Mouse (Mus musculus): ENCODE measurements around the gene Lce3f. TPM values are rescaled to one million over a fixed set of nuclear protein-coding genes. Genes with fewer than 3 reads are reported as not detected.
A peak's percentile ranks its signal among the peaks of the same experiment; 100 is the strongest.

Lce3f gene
- polyA plus RNA-seq (2016; fragmentation: Nextera tagmentation; extraction: Ambion mirVana), result not detected in 2 replicates

DNA sequence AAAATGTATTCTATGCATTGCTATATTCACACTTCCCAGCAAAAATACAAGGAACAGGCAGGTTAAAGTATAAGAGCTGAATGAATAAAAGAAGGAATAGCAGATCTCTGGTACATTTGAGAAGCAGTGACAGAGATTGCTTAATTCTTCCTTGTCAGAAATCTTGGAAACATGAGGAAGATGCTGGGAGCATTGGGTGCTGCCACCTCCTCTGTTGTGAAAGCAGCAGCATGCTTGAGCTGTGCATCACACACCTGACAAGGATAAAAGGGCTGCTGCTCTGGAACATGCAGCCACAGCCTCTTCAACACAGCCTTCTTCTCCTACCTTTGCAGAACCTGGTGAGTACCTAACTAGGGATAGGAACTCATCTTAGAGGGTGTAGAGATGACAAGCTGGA, at the start of gene Lce3f:
Gene Lce3f, plus strand, starts transcription at position 301 of the 400 bp plus-strand sequence.
- H3K4me3 ChIP-seq, result no peak within 1 kb of the TSS
- no peaks in the 10 kb centered on the region for H3K9me3 ChIP-seq
- ATAC-seq (ENCODE audit: insufficient number of reproducible peaks, insufficient read depth, low FRiP score, low TSS enrichment), result no peak
- H3K9ac ChIP-seq, result no peak within 1 kb of the TSS
- no peaks in the 10 kb centered on the region for H3K36me3 ChIP-seq
- no peaks in the 10 kb centered on the region for H3K4me1 ChIP-seq
- no peak within 1 kb of the TSS for H3K4me2 ChIP-seq (replicated peaks)
- no peak within 1 kb of the TSS for H3K27ac ChIP-seq
- H3K27me3 ChIP-seq, result no peaks in the 10 kb centered on the region

DNA sequence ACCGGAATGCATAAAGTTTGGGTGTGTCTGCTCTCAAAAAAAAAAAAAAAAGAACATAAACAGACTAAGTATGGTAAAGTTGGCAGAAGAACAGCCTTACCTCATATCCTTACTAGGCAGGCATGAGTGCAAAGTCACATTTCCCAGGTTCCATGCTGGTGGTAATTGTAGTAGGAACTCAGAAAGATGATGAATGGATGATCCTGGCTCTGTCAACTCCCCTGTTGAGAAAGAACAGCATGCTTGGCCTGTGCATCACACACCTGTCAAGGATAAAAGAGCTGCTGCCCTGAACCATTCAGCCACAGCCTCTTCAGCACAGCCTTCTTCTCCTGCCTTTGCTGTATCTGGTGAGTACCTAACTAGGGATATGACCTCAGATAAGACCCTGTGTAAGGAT, 47.8 kb upstream of the Lce3f start, which contains the start of gene Lce3c:
Gene Lce3c, plus strand, starts transcription at position 301 of the 400 bp plus-strand sequence.
- Histone ChIP-seq H3K27ac (no peak within 1 kb of the TSS), H3K36me3 (no peaks in the 10 kb centered on the region), H3K4me1 (no peaks in the 10 kb centered on the region), H3K9ac (no peak within 1 kb of the TSS), H3K4me2 (replicated peaks) (no peak within 1 kb of the TSS), H3K27me3 (no peaks in the 10 kb centered on the region), H3K4me3 (no peak within 1 kb of the TSS), H3K9me3 (no peaks in the 10 kb centered on the region)
- no peak for ATAC-seq (ENCODE audit: insufficient number of reproducible peaks, insufficient read depth, low FRiP score, low TSS enrichment)
- 73% methylated on average over 1 of the region's 1 CpGs for WGBS

DNA sequence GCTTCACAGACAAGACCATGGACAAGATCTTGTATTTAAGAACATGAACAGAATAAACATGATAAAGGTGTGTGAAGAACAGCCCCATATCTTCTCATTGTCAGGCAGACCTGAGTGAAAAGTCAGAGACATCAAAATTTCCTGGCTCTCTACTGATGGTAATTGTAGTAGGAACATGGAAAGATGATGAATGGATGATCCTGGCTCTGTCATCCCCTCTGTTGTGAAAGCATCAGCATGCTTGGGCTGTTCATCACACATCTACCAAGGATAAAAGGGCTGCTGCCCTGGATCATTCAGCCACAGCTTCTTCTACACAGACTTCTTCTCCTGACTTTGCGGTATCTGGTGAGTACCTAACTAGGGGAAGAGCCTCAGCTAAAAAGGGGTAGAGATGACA, 34.9 kb upstream of the Lce3f start, which contains the start of gene Lce3d:
Gene Lce3d, plus strand, starts transcription at position 301 of the 400 bp plus-strand sequence.
- 96% methylated on average over 1 of the region's 1 CpGs for WGBS
- H3K9me3 ChIP-seq, result no peaks in the 10 kb centered on the region
- no peak for ATAC-seq (ENCODE audit: insufficient number of reproducible peaks, insufficient read depth, low FRiP score, low TSS enrichment)

DNA sequence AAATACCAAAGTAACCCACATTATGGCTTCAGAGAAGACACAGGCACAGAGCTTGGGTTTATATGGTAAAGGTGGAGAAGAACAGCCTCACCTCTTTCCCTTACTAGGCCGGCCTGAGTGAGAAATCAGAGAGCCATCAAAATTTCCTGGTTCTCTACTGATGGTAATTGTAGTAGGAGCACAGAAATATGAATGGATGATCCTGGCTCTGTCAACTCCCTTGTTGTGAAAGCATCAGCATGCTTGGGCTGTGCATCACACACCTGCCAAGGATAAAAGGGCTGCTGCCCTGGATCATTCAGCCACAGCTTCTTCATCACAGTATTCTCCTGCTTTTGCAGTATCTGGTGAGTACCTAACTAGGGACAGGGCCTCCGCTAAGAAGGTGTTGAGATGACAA, 25.3 kb upstream of the Lce3f start, which contains the start of gene Lce3e:
Gene Lce3e, plus strand, starts transcription at position 301 of the 400 bp plus-strand sequence.
- Histone ChIP-seq H3K4me2 (replicated peaks) (no peak within 1 kb of the TSS), H3K9me3 (no peaks in the 10 kb centered on the region), H3K4me3 (no peak within 1 kb of the TSS), H3K4me1 (no peaks in the 10 kb centered on the region), H3K27me3 (no peaks in the 10 kb centered on the region), H3K27ac (no peak within 1 kb of the TSS), H3K9ac (no peak within 1 kb of the TSS), H3K36me3 (no peaks in the 10 kb centered on the region)
- WGBS, result 90% methylated on average over 2 of the region's 2 CpGs
- no peak for ATAC-seq (ENCODE audit: insufficient number of reproducible peaks, insufficient read depth, low FRiP score, low TSS enrichment)

More for the DNA sequence above, 34.9 kb upstream of the Lce3f start, which contains the start of gene Lce3d:
- H3K36me3 ChIP-seq, result no peaks in the 10 kb centered on the region
- H3K4me3 ChIP-seq, result no peak within 1 kb of the TSS
- H3K27ac ChIP-seq, result no peak within 1 kb of the TSS
- H3K9ac ChIP-seq, result no peak within 1 kb of the TSS
- no peaks in the 10 kb centered on the region for H3K27me3 ChIP-seq
- H3K4me2 ChIP-seq (replicated peaks), result no peak within 1 kb of the TSS
- no peaks in the 10 kb centered on the region for H3K4me1 ChIP-seq

DNA sequence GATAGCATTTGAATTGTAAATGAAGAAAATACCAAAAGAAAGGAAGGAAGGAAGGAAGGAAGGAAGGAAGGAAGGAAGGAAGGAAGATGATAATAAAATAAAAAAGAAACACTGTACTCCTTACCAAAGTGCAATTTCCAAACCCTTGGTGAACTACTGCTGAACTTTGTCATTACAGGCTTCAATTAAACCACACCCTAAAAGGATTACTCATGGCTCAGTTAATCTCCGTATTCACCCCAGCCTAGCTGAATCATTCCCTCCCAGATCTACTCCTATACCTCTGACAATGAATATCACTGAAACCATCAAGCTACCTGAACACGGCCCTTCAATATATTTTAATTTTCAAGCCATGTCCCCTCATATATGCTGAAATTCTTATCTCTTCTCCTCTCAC, 13.5 kb upstream of the Lce3f start:
- H3K4me3 ChIP-seq, result no peak overlapping the region
- H3K4me2 ChIP-seq (replicated peaks), result no peak overlapping the region
- H3K9ac ChIP-seq, result no peak overlapping the region
- no peaks in the 10 kb centered on the region for H3K36me3 ChIP-seq
- no peaks in the 10 kb centered on the region for H3K9me3 ChIP-seq
- 78% methylated on average over 2 of the region's 2 CpGs for WGBS
- H3K27me3 ChIP-seq, result no peaks in the 10 kb centered on the region
- no peaks in the 10 kb centered on the region for H3K4me1 ChIP-seq
- H3K27ac ChIP-seq, result no peak overlapping the region
- ATAC-seq (ENCODE audit: insufficient number of reproducible peaks, insufficient read depth, low FRiP score, low TSS enrichment), result no peak

DNA sequence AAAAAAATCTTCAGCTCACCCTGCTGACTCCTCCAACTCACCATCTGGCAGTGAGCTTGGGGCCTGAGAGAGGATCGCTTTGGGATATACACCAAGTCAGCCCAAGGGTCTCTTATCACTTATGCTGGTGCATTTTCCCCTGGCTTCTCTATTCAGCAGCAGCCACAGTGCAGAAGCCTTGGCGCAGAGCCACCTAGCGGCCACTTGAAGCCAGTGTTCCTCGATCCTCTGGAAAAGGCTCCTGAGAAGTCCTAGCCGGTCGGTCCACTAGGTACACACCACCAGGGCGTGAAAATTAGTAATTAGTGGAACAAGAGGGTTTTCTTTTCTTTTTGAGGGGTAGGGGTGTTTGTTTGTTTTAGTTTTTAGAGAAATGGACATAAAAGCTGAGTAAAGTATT, 6.7 kb downstream of the Lce3f start:
- ATAC-seq (ENCODE audit: insufficient number of reproducible peaks, insufficient read depth, low FRiP score, low TSS enrichment), result 0 out of 2 replicates have a peak, but pooled peaks have one; percentile 47
- Histone ChIP-seq H3K36me3 (no peaks in the 10 kb centered on the region), H3K9ac (no peak overlapping the region), H3K27me3 (no peaks in the 10 kb centered on the region), H3K27ac (no peak overlapping the region), H3K9me3 (no peaks in the 10 kb centered on the region), H3K4me3 (no peak overlapping the region), H3K4me2 (replicated peaks) (no peak overlapping the region), H3K4me1 (no peaks in the 10 kb centered on the region)
- WGBS, result 4% methylated on average over 7 of the region's 7 CpGs

DNA sequence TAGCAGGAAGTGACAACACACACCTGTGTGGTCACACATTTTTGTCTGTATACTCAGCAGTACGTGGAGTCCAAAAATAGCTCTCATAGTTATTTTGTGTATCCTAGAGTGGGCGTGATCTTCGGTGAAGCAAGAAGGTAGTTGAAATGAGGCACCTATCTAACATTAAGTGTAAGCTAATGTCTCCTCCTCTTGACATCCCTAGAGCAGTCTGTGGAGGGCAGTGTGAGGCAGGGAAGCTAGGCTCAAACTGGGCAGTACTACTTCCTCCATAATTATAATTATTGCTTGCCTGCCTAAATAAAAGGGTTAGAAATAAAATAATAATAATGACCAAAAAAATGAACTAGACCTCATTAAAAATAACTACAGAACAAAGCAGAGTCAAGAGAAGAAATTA, 8.6 kb downstream of the Lce3f start:
- Histone ChIP-seq H3K27me3 (no peaks in the 10 kb centered on the region), H3K27ac (no peak overlapping the region), H3K36me3 (no peaks in the 10 kb centered on the region), H3K4me3 (no peak overlapping the region), H3K9ac (no peak overlapping the region), H3K4me1 (no peaks in the 10 kb centered on the region), H3K9me3 (no peaks in the 10 kb centered on the region), H3K4me2 (replicated peaks) (no peak overlapping the region)
- WGBS, result 83% methylated on average over 3 of the region's 3 CpGs
- no peak for ATAC-seq (ENCODE audit: insufficient number of reproducible peaks, insufficient read depth, low FRiP score, low TSS enrichment)

DNA sequence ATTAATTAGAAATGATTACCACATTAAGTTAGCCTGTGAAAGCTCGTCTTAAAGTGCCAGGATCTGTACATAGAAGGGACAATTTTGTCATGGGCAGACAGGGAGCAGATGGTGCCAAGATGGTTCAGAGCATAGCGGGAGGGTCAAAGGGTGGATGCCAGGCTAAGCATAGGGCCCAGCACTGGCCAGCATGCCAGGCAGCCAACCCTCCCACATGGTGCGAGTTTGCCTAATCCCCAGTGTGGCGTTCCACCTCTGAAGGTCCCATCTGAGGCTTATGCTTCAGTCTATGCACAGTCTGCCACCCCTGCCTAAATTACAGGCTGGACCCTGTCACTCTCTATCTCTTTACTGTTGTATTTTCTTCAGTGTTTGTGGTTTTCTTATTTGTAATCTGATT, 10.8 kb downstream of the Lce3f start:
- no peaks in the 10 kb centered on the region for H3K27me3 ChIP-seq

DNA sequence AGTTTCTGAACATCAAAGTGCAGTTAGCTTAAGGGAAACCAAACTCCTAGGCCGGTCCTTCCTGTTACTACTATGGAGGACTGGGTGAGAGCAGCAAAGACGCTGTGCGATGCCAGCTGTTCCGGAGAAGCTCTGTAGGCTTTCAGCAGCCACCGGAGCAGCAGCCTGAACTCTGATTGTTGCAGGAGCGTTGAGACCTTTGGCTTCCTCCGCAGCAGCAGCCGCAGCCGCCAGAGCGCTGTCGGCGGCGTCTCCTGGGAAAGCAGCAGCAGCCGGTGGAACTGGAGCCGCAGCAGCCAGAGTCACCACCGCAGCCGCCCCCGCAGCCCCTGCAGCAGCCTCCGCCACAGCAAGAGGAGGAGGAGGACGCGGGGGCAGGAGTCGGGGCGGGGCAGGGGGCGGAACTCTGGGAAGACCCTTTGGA, 22.4 kb downstream of the Lce3f start:
- peak; percentile 78 for ATAC-seq (ENCODE audit: insufficient number of reproducible peaks, insufficient read depth, low FRiP score, low TSS enrichment)
- no peaks in the 10 kb centered on the region for H3K9me3 ChIP-seq
- peak overlapping the region; percentile 25; the same call in 1 of the 2 replicates for H3K27ac ChIP-seq
- under 1% methylated on average over 24 of the region's 24 CpGs for whole genome bisulfite sequencing
- H3K27me3 ChIP-seq, result 0 out of 2 replicates have a peak, but pooled peaks cover 6% of the 10 kb centered on the region
- H3K4me2 ChIP-seq (replicated peaks), result peak overlapping the region; percentile 68
- peak overlapping the region; percentile 40 for H3K9ac ChIP-seq
- peak overlapping the region; percentile 45 for H3K4me3 ChIP-seq
- H3K4me1 ChIP-seq, result no peaks in the 10 kb centered on the region
- no peaks in the 10 kb centered on the region for H3K36me3 ChIP-seq

More for the DNA sequence above, 10.8 kb downstream of the Lce3f start:
- no peak for ATAC-seq (ENCODE audit: insufficient number of reproducible peaks, insufficient read depth, low FRiP score, low TSS enrichment)
- Histone ChIP-seq H3K9ac (no peak overlapping the region), H3K4me3 (no peak overlapping the region), H3K9me3 (no peaks in the 10 kb centered on the region), H3K27ac (no peak overlapping the region), H3K36me3 (no peaks in the 10 kb centered on the region), H3K4me1 (no peaks in the 10 kb centered on the region), H3K4me2 (replicated peaks) (no peak overlapping the region)
- WGBS, result 67% methylated on average over 4 of the region's 4 CpGs

DNA sequence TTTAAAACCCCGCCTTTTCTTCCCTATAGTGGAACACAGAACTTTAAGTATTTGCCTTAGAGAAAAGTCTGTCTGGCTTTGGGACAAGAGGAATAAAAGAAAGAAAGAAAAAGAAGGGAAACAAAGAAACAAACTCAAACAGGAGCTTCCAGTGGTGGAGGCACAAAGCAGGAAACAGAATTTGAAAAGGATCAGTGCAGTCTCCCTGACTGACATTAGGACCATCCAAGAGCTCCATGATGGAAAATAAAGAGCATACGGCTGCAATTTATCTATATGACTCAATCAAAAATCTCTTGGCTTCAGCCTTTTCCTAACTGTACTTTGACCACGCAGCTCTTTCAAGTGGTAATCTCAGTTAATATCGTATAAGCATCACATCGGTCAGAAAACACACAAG, 22.8 kb downstream of the Lce3f start:
- 25% methylated on average over 5 of the region's 5 CpGs for WGBS
- Histone ChIP-seq H3K27ac (no peak overlapping the region), H3K4me3 (peak overlapping the region; percentile 45), H3K36me3 (no peaks in the 10 kb centered on the region), H3K4me2 (replicated peaks) (peak overlapping the region; percentile 68), H3K4me1 (no peaks in the 10 kb centered on the region), H3K9ac (peak overlapping the region; percentile 40), H3K27me3 (0 out of 2 replicates have a peak, but pooled peaks cover 6% of the 10 kb centered on the region), H3K9me3 (no peaks in the 10 kb centered on the region)
- ATAC-seq (ENCODE audit: insufficient number of reproducible peaks, insufficient read depth, low FRiP score, low TSS enrichment), result no peak

DNA sequence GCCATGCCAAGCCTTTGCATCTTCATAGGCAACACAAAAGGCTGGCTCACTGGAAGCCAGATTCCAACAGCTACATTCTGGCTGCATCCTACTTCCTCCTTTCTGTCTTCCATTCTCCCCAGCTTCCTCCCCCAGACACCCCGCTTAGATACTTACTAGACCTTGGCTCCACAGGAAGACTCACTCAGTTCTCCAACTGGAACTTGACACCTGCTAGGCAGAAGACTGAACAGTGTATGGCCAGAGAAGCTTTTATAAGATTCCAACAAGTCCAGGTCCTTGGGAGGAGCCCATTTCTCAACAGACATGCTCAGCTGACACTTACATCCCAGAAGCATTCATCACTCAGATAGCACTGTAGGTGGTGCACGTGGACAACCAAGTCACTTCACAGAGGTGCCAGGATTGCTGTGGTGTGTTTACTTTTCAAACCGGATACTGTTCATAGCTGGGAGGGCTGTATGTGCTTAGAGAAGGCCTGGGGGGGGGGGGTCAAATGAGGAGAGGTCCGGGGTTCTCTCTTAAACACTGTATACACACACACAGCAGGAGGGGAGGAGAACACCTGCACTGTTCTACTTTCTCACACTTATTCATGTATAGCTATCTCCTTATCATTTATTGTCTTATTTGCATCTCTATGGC, 23.6 kb downstream of the Lce3f start, which contains the start of gene Crct1:
Gene Crct1, minus strand, starts transcription at position 228 of the 645 bp plus-strand sequence.
- Histone ChIP-seq H3K4me1 (no peaks in the 10 kb centered on the region), H3K9me3 (no peaks in the 10 kb centered on the region), H3K9ac (peak within 1 kb of the TSS; percentile 40), H3K36me3 (no peaks in the 10 kb centered on the region), H3K27me3 (0 out of 2 replicates have a peak, but pooled peaks cover 6% of the 10 kb centered on the region), H3K4me2 (replicated peaks) (peak within 1 kb of the TSS; percentile 68), H3K27ac (0 out of 2 replicates have a peak within 1 kb of the TSS, but pooled peaks have one; percentile 25), H3K4me3 (peak within 1 kb of the TSS; percentile 45)
- 64% methylated on average over 4 of the region's 4 CpGs for WGBS
- ATAC-seq (ENCODE audit: insufficient number of reproducible peaks, insufficient read depth, low FRiP score, low TSS enrichment), result no peak

DNA sequence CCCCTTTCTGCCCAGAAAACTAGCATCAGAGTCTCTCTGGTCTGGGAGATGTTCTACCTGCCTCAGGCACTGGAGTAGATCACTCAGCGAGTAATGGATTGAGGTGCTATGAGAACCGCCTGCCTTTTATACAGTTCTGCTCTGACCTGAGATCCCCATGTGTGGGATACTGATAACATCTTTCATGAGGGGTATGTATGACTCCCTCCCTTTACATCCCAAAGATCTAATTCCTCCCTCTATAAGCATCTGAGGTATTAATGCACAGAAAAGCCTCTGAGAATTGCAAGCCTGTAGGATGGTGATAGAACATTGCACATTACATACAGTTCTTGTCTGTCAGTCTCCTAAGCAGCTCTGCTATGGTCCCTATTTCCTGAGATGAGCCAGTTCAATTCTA, 26.9 kb downstream of the Lce3f start, which contains the start of gene Lce1m:
Gene Lce1m, minus strand, starts transcription at position 101 of the 400 bp plus-strand sequence.
- Histone ChIP-seq H3K4me1 (no peaks in the 10 kb centered on the region), H3K4me2 (replicated peaks) (no peak within 1 kb of the TSS), H3K36me3 (no peaks in the 10 kb centered on the region), H3K27me3 (0 out of 2 replicates have a peak, but pooled peaks cover 6% of the 10 kb centered on the region), H3K4me3 (no peak within 1 kb of the TSS), H3K9me3 (no peaks in the 10 kb centered on the region), H3K9ac (no peak within 1 kb of the TSS), H3K27ac (no peak within 1 kb of the TSS)
- WGBS, result 95% methylated on average over 2 of the region's 2 CpGs
- ATAC-seq (ENCODE audit: insufficient number of reproducible peaks, insufficient read depth, low FRiP score, low TSS enrichment), result no peak
